Mouse (Mus musculus) heart, postnatal 14 days (tissue): ENCODE measurements around the gene Rab5c. TPM values are rescaled to one million over a fixed set of nuclear protein-coding genes. Genes with fewer than 3 reads are reported as not detected.

Experiments used
- DNase-seq, 2 experiments: peaks; one replicate each; pipeline ENCODE4 v3.0.0; 2021 to 2022
- intact Hi-C: fragments of 180-260 bp; cut with DNase I; formaldehyde crosslinking; loops from one replicate; pipeline ENCODE4 v1.15.1; 2025
- total RNA-seq, 2 experiments: library from RNA; stranded (reverse); gene quantifications; 2 replicates each; pipeline ENCODE4 v1.2.3; 2021

Rab5c gene
- total RNA-seq, 2 experiments from 2014 or later: 70.4 to 74.6 TPM

DNA sequence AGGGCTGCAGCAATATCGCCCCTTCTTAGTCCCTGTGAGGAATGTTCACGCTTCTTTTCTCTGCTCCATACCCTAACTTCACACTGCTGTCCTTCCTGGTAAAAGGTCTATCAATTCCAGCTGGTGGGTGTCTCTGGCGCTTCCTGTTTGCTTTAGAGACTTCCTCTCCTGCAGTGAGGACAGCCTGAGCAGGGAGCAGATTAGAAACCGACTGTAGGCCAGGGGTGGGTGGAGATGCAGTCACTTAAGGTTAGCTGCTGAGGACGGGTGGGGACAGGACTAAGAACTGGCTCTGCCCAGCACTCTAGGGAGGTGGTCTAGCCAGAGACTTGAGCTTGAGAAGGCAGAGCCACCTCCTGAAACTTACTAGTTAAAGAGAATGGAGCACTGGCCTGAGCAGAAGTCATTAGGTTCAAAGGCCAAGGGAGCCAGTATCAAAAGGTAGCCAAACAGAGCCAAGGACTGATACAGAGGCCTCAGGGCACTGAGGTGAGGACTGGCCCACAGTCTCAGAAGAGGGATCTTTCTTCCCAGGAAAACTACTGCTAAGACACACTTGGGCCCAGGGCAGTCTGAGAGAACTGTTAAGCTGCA, 13.0 kb downstream of the Rab5c start:
- intact Hi-C loops: no loop called here
- peak; percentile 38 to 47 for DNase-seq

DNA sequence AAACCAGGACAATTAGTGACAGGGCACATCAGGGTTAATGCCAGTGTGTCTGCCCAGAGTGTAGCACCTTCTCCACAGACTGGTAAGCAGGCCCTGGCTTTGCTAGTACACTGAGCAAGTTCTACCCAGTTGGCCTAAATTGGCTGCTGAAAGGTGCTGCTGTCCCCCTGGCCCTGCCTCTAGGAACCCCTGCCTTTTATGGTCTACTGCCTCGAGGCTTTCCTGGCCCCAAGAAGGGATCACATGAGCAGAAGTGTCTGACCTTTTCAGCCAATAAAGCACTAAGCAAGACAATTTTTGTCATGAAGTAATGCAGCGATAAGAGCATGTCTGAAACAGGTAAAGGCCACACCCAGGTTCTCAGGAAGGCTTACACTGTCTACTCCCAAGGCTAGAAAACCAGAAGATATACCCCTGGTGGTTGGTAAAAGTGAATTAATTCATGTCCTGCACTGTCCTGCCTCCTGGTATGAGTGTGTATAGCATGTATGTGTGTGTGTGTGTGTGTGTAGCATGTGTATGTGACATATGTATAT, 15.5 kb downstream of the Rab5c start:
- DNase-seq: no peak
- intact Hi-C loops: no loop called here

DNA sequence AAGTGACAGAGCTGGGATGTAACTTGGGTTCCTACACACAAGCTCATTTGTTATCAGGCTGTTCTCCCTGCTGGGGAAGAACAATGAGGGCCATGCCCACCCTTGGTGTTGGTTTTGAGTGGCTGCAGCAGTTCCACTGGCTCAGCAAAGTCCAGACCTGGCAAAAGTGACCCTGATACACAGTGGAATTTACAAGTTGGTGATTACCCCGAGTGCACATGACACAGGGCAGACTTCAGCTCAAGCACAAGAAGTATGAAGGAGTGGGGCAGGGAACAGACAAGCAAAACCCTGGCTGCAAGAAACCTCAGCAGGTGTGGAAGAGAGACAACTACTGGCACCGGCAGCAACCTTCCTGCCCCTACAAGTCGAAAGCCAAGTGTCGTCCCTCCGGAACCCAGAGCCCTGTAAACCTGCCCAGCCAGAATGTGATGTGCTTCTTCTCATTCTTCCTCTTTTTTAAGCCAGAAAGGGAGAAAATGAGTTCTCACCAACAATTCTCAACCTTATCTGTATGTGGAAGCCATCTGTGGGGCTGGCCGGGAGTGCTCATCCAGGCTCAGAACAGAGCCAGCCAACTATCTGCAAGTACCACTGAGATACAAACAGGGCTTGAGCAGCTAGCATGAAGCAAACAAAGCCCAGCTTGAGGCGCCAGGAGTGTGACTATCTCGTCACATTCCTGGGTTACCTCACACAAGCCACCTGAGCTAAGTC, 16.1 kb downstream of the Rab5c start:
- no peak for DNase-seq
- intact Hi-C loops: no loop called here

DNA sequence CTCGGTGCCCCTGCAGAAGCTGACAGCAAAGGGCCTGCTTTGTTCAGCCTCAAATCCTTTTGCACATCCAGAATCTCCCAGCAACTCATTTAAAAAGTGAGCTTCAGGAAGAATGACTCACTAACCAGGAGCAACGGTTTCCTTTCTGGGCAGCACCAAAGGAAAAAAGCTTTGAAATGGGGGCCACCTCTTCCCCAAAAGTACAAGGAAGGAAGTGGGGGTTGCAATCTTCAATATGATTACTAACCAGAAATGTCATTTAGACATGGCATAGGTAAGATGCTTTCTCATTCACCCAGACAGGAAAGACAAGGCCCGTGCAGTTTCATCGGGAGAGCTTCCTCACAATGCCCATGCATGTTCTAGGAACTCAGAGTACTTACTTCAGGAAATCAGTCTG, 16.8 kb downstream of the Rab5c start:
- no peak for DNase-seq
- intact Hi-C loops: no loop called here

DNA sequence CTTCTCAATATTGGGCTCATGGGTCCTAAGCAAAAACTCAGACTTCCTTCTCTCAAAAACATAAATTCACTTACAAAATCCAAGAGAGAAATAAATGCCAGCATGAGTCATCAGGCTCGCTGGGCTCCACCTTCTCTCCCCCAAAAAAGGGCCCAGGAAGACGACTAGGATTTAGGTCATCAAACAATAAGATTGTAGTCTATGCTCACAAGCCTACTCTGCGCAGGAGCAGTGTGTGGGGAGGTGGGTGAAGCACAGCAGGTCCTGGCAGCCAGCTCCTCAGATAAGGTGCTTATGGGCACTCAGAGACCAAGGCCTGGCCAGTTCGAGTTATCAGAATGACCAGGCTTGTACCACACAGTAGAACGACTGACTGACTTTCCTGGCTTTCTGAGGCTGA, 17.7 kb downstream of the Rab5c start:
- DNase-seq: peak in 1 of 2 experiments; percentile 41
- intact Hi-C loops: no loop called here

DNA sequence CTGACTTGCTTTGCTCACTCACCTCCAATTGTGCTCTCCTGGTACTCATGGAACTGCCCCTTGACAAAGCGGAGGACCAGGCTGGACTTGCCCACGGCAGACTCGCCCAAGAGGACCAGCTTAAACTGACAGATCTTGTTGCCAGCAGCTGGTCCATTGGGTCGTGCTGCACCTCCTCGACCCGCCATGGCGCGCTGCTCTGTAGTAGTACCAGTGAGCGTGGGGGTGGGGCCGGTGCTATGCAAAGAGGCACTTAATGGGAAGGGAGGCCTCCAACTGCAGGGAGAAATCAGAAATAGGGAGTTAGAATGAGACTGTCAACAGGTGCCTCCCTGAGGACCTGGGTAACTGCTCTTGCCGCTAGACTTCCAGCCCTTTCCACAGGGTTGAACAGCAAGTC, 18.1 kb downstream of the Rab5c start:
- intact Hi-C loops: no loop called here
- no peak for DNase-seq

DNA sequence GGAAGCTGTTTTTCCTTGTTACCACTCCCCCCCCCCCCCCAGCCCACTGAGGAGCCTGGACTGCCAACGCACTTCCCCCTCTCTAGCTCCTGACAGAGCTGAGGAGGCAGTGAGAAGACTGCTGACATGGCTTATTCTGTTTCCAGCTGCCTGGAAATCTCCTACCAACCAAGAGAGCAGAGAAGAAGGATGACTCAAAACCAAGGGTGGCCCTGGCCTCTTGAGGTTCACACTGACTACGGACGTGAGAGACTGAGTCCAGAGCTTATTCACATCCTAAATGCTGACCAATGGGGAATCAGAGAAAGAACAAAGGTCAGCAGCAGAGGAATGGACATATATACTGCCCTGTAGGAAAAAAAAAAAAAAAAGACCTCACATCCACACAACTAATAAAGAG, 18.7 kb downstream of the Rab5c start:
- no peak for DNase-seq
- intact Hi-C loops: no loop called here

DNA sequence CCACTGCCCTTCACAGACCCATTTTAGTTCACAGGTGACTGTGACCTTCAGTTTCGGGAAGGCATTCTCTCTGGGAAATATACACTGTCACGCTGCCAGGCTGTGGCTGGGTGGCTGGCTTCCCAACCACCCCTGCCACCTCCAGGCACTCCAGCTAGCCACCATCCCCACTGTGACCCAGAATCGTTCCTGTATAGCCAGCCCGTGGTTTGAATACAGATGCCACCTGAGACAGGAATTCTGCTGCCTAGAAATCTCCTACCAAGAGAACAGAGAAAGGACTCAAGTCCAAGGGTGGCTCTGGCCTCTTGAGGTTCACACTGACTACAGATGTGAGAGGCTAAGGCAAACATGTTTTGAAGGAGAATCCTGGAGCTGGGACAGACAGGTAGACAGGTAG, 19.1 kb downstream of the Rab5c start:
- peak in 1 of 2 experiments; percentile 43 for DNase-seq
- intact Hi-C loops: no loop called here

DNA sequence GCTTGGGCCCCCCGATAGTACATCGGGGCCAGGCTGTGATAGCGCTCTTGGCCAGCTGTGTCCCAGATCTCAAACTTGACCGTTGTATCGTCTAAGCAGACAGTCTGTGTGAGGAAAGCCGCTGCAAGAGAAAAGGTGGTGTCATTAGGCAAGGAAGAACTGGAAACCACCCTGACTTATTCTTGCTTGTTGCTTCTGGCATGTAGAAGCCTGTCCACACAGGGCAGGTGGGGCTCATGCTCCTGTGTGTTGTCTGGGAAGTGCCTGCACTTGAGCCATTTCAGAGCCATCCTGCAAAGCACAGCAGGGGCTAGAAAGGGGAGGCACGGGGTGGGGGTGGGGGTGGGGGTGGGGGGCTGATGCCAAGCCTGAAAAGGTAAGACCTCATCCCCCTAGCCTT, 19.6 kb downstream of the Rab5c start:
- no peak for DNase-seq
- intact Hi-C loops: no loop called here

DNA sequence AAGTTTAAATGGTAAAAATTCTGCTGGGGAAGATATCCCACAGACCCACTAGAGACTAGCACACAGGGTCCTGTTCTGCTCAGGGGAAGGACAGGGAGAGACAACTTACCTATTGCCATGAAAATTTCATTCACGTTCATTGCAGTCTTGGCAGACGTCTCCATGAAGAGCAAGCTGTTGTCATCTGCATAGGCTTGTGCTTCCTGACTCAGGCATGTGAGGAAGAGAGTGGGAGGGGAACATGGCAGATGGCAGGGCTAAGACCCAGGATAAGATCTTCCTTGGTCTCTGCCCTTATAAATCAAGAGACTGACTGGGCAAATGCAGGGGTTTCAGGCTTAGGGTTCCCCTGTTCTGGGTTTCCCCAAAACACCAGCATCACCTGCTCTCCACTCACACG, 21.4 kb downstream of the Rab5c start:
- no peak for DNase-seq
- intact Hi-C loops: no loop called here

DNA sequence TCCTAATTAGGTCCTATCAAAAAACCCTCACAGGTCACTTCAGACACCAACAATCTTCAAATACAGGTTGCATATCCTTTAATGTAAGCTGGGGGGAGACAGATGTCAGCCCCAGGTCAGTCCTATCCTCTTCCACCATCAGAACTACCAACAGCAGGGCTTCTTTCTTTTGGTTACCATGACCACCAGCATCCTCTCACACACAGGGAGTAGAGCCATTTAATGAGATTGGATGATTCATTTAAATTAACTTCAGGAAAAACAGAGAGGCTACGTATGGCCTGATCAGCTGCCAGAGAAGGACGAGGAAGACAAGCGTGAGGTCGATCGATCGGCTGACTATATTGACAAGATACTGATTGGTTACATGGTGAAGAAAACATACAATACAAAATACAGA, 23.1 kb downstream of the Rab5c start:
- intact Hi-C loops: loop anchor here (1.0 to 5.0 kb wide), 4 partner anchors 30 to 347 kb away; no protein-coding TSS in a partner anchor
- no peak for DNase-seq

DNA sequence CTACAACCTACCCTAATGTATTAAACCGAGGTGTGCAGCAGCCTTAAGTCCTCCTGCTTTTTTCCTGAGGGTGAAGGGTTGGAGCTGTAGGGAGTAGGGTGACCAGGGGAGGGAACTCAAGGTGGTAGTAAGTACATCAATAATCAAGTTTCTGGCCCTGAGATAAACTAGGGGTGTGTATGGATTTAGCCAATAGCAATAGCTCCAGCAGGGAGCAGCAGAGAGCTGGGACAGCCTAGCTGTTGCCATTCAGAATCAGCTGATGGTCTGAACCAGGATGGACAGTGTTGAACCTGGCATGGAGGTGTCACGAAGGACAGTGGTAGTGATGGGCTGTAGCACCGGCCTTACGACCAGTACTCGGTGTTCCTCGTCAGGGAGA, 23.5 kb downstream of the Rab5c start:
- DNase-seq: peak; percentile 86 to 92
- intact Hi-C loops: loop anchor here (1.0 to 5.0 kb wide), 4 partner anchors 30 to 348 kb away; no protein-coding TSS in a partner anchor

DNA sequence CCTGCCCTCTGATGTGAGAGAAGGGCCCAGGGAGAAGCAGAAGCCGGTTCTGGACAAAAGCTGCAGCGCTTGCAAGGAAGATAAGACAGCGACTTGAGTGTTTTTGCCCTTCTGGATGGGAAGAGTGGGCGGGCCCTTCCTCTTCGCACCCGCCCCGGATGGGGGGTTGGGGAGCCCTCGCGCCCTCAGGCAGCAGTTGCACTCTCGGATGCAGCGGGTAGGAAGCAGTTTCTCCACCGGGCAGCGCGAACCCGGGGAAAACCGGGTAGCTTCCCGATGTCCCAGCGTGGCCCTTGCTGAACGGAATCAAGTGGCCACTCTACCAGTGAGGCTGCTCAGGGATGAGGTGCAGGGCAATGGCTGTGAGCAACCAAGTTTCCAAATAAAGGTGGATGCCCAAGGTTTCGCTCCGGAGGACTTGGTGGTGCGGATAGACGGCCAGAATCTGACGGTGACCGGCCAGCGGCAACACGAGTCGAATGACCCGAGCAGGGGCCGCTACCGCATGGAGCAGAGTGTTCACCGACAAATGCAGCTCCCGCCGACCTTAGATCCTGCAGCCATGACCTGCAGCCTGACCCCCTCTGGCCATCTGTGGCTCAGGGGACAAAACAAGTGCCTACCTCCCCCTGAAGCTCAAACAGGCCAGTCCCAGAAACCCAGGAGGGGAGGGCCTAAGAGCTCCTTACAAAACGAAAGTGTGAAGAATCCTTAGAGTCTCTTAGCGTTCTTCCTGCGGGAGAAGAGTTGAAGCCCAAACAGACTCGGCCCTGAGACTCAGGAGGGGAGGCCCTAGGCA, 24.1 kb downstream of the Rab5c start, which contains the start of gene Hspb9:
Gene Hspb9, plus strand, starts transcription at position 116 of the 799 bp plus-strand sequence.
- DNase-seq: peak; percentile 77 to 78
- intact Hi-C loops: loop anchor here (1.0 to 5.0 kb wide), 4 partner anchors 31 to 348 kb away; no protein-coding TSS in a partner anchor

DNA sequence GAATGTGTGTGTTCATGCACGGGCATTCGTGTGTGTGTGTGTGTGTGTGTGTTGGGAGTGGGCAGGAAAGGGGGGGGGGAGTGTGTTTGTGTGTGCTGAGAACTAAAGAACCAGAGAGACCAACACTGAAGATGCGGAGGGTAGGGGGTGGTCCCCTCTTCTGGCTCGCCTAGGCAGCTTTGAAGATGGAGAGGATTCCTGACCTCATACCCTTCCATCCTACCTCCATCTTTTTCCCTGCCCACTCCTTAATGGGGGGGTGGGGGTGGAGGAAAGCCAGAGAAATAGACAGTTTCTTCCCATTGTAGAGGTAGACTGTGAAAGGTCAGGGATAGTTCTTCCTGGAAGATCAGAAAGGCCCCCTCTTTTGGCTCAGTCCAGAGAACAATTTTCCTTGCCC, 24.8 kb downstream of the Rab5c start:
- intact Hi-C loops: loop anchor here (5.0 kb wide), 2 partner anchors 244 to 349 kb away; no protein-coding TSS in a partner anchor
- no peak for DNase-seq

DNA sequence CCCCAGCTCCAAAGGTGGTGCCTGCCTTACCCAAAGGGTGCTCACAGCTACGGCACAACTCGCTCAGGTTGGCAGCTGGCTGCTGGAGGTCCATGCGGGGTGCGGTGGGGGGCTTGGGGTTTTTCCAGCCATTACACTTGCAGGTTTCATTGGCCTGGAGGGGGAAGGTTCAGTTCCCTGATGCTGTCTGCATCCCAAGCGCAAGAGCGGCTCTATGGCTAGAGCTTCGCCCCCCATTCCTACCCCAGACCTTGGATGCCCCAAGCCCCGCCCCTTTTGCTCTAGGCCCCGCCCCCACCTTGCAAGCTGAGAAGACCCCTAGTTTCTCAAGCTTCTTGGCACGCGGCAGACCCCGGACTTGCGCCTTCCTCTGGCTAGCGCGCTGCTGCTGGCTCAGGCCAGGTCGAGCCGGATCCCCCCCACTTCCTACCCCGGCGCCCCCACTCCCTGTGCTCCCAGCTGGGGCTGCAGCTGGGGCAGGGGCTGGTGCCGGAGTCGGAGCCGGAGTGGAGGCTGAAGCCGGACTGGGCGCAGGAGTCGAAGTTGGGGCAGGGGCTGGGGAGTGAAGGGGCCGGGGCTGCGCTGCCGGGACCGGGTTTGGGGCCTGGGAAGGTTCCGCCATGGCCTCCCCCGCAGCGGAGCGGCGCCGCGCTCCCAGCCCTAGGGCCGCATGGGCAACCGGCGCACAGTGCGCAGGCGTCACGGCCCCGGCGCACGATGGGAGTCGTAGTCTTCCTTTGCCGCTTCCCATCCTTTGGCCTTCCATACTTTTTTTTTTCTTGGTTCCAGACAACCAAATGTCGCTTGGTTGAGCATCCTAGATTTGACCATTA, 26.0 kb downstream of the Rab5c start, which contains the start of gene Kat2a:
Gene Kat2a, minus strand, starts transcription at position 683 of the 833 bp plus-strand sequence.
- DNase-seq: peak; percentile 89 to 91
- intact Hi-C loops: loop anchor here (5.0 kb wide), 2 partner anchors 245 to 350 kb away; no protein-coding TSS in a partner anchor

DNA sequence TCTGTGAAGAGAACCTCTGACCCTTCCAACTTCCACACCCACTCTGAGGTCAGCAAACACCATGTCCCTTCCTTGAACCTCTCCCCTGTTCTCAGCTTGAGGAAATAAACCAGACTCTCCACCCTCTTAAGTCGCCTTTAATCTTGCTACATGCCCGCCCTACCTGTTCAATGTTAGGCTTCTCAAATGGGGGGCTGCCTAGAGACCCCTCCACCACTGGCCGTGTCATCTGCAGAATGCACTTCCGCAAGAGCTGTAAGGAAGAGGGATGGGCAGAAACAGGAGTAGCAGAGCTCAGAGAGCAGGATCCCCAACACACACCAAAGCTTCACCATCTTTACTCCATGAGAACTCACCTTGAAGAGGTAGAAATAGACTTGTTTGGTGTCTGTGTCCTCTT, 27.0 kb downstream of the Rab5c start:
- intact Hi-C loops: loop anchor here (5.0 kb wide), 2 partner anchors 246 to 351 kb away; no protein-coding TSS in a partner anchor
- DNase-seq: no peak

DNA sequence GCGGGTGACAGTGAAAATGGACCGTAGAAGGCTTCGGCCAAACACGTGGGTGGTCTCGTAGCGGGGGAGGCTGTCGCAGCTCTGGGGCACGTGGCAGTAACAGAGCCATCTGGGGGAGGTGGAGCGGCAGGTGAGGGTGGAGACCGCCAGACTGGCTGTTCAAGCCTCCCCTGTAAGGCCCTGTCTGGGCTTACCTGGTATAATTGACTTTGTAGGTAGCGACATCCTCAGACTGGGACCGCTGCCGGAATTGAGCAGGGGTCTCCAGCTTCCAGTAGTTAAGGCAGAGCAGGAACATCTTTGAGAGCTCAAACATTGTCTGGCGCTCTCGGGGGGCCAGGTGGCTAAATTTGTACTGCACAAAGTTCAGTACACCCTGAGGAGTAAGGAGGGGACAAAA, 27.5 kb downstream of the Rab5c start:
- no peak for DNase-seq
- intact Hi-C loops: loop anchor here (5.0 kb wide), 2 partner anchors 247 to 352 kb away; no protein-coding TSS in a partner anchor

DNA sequence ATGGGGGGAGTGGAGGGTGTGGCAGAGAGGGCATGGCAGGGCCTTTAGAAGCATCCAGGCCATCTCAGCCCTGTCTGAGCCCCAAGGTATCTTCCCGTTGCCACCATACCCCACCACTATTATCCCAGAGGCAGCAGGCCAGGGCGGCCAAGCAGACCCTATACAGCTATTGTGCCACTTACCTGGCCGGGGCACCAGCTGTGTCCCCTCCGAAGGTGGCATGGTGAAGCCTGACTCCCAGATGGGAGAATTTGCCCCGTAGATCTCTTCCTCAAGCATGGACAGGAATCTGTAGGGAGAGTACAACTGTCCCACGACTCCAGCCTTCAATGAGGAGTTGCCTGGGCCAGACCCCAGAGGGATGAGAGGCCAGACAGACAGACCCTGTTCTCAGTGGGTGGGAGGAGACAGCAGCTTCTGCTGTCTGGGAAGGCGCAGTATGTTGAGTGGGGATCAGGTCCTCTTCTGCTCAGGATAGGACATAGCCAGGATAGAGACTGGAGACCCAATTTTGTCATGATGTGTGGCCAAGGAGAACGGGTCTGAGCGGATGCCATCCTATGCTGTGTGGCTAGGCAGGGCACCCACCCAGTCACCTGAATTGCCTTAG, 28.7 kb downstream of the Rab5c start:
- intact Hi-C loops: loop anchor here (10.0 kb wide), 1 partner anchor 285 kb away; no protein-coding TSS in a partner anchor

DNA sequence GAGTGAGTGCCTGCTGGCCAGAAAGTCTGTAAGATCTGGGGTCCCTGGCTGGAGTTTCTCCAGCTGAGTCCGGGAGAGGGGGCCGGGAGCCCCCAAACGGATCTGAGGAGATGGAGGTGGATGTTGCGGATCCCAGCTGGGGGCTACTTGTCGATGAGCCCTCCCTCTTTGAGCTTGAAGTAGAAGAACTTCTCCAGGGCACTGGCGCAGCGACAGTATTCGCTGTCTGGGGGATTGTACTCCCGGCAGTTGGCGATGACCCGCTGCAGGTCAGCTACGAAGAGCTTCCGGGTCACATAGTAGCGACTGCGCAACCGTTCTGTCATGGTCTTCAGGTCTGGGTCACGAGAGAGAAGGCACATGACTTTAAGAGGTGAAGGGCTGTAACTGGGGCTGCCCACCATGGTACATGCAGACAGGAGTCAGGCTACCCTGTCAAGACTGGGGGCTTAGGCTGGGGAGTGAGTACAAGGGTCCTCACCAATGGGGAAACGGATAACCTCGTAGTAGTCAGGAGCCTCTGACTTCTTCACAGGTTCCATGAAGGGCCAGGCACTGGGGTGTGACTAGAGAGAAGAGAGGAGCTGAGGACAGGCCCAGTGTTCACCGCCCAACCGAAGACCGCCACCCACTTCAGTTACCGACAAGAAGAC, 32.8 kb downstream of the Rab5c start:
- intact Hi-C loops: loop anchor here (10.0 kb wide), 1 partner anchor 280 kb away; no protein-coding TSS in a partner anchor

More for the DNA sequence above, 28.7 kb downstream of the Rab5c start:
- no peak for DNase-seq

More for the DNA sequence above, 32.8 kb downstream of the Rab5c start:
- no peak for DNase-seq
